Mouse (Mus musculus) forebrain, embryonic 13.5 days (tissue): ENCODE results near the gene Twist1. TPM values are rescaled to one million over a fixed set of nuclear protein-coding genes. Genes with fewer than 3 reads are reported as not detected.
A peak's percentile ranks its signal among the peaks of the same experiment; 100 is the strongest.

Experiments
- ATAC-seq: fragments of 200-750 bp; cut with Nextera tagmentation; 2 replicates; pipeline ENCODE4 v1.8.0; 2017
- H3K27ac ChIP-seq: fragments of 300-500 bp; sonication (generic); 2 replicates; pipeline ENCODE4 v1.5.1; 2015; ENCODE audit warnings: inconsistent platforms, mild to moderate bottlenecking, moderate library complexity
- H3K27me3 ChIP-seq: fragments of 300-500 bp; sonication (generic); 2 replicates; pipeline ENCODE4 v1.6.1; 2015; ENCODE audit warnings: mild to moderate bottlenecking, inconsistent platforms
- H3K36me3 ChIP-seq: fragments of 300-500 bp; sonication (generic); 2 replicates; pipeline ENCODE4 v1.6.1; 2015; ENCODE audit warnings: mild to moderate bottlenecking, inconsistent platforms; ENCODE audit not compliant: poor library complexity, severe bottlenecking
- H3K4me1 ChIP-seq: fragments of 300-500 bp; sonication (generic); 2 replicates; pipeline ENCODE4 v1.6.1; 2015; ENCODE audit warnings: inconsistent platforms
- H3K4me2 ChIP-seq: fragments of 300-500 bp; sonication (generic); 2 replicates; pipeline ENCODE4 v1.6.1; 2015; ENCODE audit warnings: inconsistent platforms, mild to moderate bottlenecking, moderate library complexity
- H3K4me3 ChIP-seq: fragments of 300-500 bp; sonication (generic); 2 replicates; pipeline ENCODE4 v1.5.1; 2015; ENCODE audit warnings: mild to moderate bottlenecking, inconsistent platforms
- H3K9ac ChIP-seq: fragments of 300-500 bp; sonication (generic); 2 replicates; pipeline ENCODE4 v1.6.1; 2015; ENCODE audit warnings: mild to moderate bottlenecking, inconsistent platforms
- H3K9me3 ChIP-seq: fragments of 300-500 bp; sonication (generic); replicated peaks from 2 replicates; pipeline ENCODE4 v1.6.1; 2016; ENCODE audit warnings: inconsistent platforms
- WGBS: fragments of 180-500 bp; shearing (Covaris S2); methylation state at CpG from one replicate; pipeline ENCODE4 v1.1.7; 2015; 5-methylcytosine and 5-hydroxymethylcytosine counted together
- polyA plus RNA-seq: library from polyadenylated mRNA; unstranded; fragments of >200 nt; fragmentation: Nextera tagmentation; extraction: Ambion mirVana; gene quantifications from 2 replicates; pipeline ENCODE4 v1.2.1, GENCODE M21; 2015

The Twist1 gene
- polyA plus RNA-seq, 1 experiment from 2014 or later, result 0.62 TPM

DNA sequence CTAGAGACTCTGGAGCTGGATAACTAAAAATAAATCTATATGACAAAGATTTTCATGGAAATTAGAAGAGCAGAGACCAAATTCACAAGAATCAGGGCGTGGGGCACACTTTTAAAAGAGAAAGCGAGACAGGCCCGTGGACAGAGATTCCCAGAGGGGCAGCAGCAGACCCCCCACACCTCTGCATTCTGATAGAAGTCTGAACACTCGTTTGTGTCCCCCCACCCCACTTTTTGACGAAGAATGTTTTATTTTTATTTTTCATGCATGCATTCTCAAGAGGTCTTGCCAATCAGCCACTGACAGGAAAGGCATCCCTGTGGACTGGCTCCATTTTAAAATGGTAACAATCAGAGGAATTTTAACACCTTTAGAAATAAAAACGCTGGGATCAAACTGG, 1.7 kb downstream of the Twist1 start:
- 2% methylated on average over 6 of the region's 6 CpGs for WGBS
- H3K9me3 ChIP-seq, result no peaks in the 10 kb centered on the region
- peaks cover 94% of the 10 kb centered on the region for H3K27me3 ChIP-seq
- H3K4me3 ChIP-seq, result no peak overlapping the region
- no peak for ATAC-seq
- H3K9ac ChIP-seq, result no peak overlapping the region
- peaks cover 21% of the 10 kb centered on the region for H3K4me1 ChIP-seq
- H3K4me2 ChIP-seq, result no peak overlapping the region
- no peaks in the 10 kb centered on the region for H3K36me3 ChIP-seq
- H3K27ac ChIP-seq, result no peak overlapping the region

- H3K4me1 ChIP-seq, result peaks cover 21% of the 10 kb centered on the region
- 2% methylated on average over 3 of the region's 3 CpGs for WGBS
- peaks cover 95% of the 10 kb centered on the region for H3K27me3 ChIP-seq
- no peaks in the 10 kb centered on the region for H3K36me3 ChIP-seq
- H3K9ac ChIP-seq, result no peak overlapping the region
- no peak for ATAC-seq
- H3K4me3 ChIP-seq, result no peak overlapping the region
- no peak overlapping the region for H3K27ac ChIP-seq
- no peaks in the 10 kb centered on the region for H3K9me3 ChIP-seq
- no peak overlapping the region for H3K4me2 ChIP-seq
These were observed 2.4 kb downstream of the Twist1 start for GRCm38 (mm10) chr12:33959846-33960245.

GRCm38 (mm10) chr12:33961013-33961412, 3.5 kb downstream of the Twist1 start:
- 9% methylated on average over 5 of the region's 5 CpGs for WGBS
- H3K4me2 ChIP-seq, result no peak overlapping the region
- H3K9ac ChIP-seq, result no peak overlapping the region
- H3K9me3 ChIP-seq, result no peaks in the 10 kb centered on the region
- ATAC-seq, result no peak
- no peaks in the 10 kb centered on the region for H3K36me3 ChIP-seq
- peaks cover 21% of the 10 kb centered on the region for H3K4me1 ChIP-seq
- H3K4me3 ChIP-seq, result no peak overlapping the region
- H3K27me3 ChIP-seq, result peaks cover 94% of the 10 kb centered on the region
- H3K27ac ChIP-seq, result no peak overlapping the region

GRCm38 (mm10) chr12:33962118-33962772, 4.8 kb downstream of the Twist1 start:
- Histone ChIP-seq H3K4me3 (no peak overlapping the region), H3K4me1 (peaks cover 23% of the 10 kb centered on the region), H3K27me3 (peaks cover 94% of the 10 kb centered on the region), H3K9ac (no peak overlapping the region), H3K27ac (no peak overlapping the region), H3K4me2 (peak overlapping the region; percentile 10; the same call in 1 of the 2 replicates), H3K36me3 (no peaks in the 10 kb centered on the region), H3K9me3 (no peaks in the 10 kb centered on the region)
- WGBS, result 2% methylated on average over 17 of the region's 17 CpGs
- no peak for ATAC-seq

GRCm38 (mm10) chr12:33962773-33963130, 5.3 kb downstream of the Twist1 start:
- Histone ChIP-seq H3K4me1 (peaks cover 23% of the 10 kb centered on the region), H3K9me3 (no peaks in the 10 kb centered on the region), H3K36me3 (no peaks in the 10 kb centered on the region), H3K9ac (no peak overlapping the region), H3K4me2 (no peak overlapping the region), H3K4me3 (no peak overlapping the region), H3K27ac (no peak overlapping the region), H3K27me3 (peaks cover 94% of the 10 kb centered on the region)
- no peak for ATAC-seq
- WGBS, result 2% methylated on average over 9 of the region's 9 CpGs

DNA sequence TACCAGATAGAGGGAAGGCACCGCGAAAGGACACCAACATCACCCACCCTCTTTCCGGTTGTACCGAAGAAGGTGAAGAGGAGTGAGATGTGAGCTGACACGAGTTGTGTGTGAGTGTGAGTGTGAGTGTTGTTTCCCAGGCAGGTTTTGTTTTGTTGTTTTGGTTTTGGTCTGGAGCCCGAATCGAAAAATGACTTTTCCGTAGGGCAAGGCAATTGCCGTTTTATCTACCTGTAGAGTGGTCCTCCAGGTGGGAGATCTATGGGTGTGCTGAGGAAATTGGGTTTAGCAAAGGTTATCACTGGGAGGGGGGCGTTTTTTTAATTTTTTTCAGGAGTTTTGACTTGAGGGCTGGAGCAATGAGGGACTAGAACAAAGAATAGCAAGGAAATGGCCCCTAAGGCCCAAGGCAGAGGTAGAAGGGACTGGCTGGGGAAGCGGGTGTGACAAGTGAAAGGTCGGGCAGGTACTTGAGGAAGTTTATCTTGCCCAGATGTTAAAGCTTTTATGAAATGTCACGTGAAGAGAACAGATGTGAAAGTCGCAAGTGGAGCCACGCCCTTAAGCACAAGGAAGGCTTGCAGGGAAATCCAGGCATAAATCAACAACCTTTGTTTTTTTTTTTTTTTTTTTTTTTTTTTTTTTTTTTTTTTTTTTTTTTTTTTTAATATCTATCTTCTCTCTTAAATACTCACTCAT, 6.3 kb downstream of the Twist1 start:
- H3K9ac ChIP-seq, result no peak overlapping the region
- H3K36me3 ChIP-seq, result no peaks in the 10 kb centered on the region
- peaks cover 94% of the 10 kb centered on the region for H3K27me3 ChIP-seq
- ATAC-seq, result no peak
- no peak overlapping the region for H3K27ac ChIP-seq
- no peak overlapping the region for H3K4me3 ChIP-seq
- WGBS, result 2% methylated on average over 15 of the region's 15 CpGs
- no peak overlapping the region for H3K4me2 ChIP-seq
- peaks cover 22% of the 10 kb centered on the region; the same call in 1 of the 2 replicates for H3K4me1 ChIP-seq
- H3K9me3 ChIP-seq, result no peaks in the 10 kb centered on the region

DNA sequence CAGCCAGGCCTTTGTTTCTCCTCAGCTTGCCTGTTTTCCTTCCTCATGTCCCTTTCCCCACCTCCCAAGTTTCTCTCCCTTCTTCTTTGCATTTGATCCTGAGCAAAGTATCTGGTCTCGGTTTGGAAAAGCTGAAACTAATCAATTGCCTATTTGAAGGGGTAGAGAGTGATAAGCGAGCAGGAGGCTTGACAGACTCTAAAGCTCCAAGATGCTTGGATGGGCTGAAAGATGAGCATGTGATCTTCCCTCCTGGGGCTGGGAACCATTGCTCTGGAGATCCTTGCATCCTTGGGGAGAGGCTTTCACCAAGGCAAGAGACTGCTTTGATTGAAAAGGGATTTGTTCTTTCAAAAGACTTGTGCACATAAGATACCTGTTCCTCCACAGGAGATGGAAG, 7.0 kb downstream of the Twist1 start:
- Histone ChIP-seq H3K4me3 (no peak overlapping the region), H3K36me3 (no peaks in the 10 kb centered on the region), H3K27me3 (peaks cover 94% of the 10 kb centered on the region), H3K27ac (no peak overlapping the region), H3K9ac (no peak overlapping the region), H3K4me2 (no peak overlapping the region), H3K9me3 (no peaks in the 10 kb centered on the region), H3K4me1 (peaks cover 22% of the 10 kb centered on the region; the same call in 1 of the 2 replicates)
- ATAC-seq, result no peak
- 3% methylated on average over 2 of the region's 2 CpGs for WGBS

DNA sequence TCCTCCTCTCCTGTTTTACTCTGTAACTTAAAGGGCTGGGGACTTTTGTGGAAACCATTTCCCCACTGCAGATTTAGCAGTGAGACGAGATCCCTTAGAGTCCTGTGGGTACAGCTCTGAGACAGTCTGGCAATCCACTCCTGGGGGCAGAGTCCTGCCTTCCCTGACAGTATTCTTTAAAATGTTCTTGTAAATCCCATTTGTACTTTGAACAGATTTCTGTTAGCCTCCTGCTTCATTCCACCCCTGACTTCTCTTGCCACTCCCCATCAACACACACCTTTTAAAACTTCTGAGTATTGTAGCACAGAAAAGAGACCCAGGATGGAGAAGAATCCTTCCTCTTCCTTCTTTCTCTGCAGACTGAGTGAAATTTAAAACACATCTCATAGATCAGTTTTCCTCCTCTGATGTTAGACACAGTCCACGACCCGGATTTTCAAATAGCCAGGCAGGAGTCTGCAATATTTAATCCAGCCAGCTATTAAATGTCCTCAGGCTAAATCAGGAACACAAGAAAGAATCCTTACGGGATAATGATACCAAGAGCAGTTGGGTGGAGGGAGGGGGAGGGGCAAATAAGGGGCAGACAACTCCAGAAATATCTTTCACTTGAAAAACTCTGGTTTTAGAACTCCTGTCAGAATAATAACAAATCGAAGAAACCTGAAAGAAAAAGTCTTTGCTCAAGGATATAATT, 8.3 kb downstream of the Twist1 start:
- Histone ChIP-seq H3K4me3 (no peak overlapping the region), H3K9me3 (no peaks in the 10 kb centered on the region), H3K27me3 (peaks cover 97% of the 10 kb centered on the region), H3K27ac (no peak overlapping the region), H3K4me1 (peaks cover 22% of the 10 kb centered on the region; the same call in 1 of the 2 replicates), H3K36me3 (no peaks in the 10 kb centered on the region), H3K4me2 (no peak overlapping the region), H3K9ac (no peak overlapping the region)
- WGBS, result 2% methylated on average over 5 of the region's 5 CpGs
- no peak for ATAC-seq

DNA sequence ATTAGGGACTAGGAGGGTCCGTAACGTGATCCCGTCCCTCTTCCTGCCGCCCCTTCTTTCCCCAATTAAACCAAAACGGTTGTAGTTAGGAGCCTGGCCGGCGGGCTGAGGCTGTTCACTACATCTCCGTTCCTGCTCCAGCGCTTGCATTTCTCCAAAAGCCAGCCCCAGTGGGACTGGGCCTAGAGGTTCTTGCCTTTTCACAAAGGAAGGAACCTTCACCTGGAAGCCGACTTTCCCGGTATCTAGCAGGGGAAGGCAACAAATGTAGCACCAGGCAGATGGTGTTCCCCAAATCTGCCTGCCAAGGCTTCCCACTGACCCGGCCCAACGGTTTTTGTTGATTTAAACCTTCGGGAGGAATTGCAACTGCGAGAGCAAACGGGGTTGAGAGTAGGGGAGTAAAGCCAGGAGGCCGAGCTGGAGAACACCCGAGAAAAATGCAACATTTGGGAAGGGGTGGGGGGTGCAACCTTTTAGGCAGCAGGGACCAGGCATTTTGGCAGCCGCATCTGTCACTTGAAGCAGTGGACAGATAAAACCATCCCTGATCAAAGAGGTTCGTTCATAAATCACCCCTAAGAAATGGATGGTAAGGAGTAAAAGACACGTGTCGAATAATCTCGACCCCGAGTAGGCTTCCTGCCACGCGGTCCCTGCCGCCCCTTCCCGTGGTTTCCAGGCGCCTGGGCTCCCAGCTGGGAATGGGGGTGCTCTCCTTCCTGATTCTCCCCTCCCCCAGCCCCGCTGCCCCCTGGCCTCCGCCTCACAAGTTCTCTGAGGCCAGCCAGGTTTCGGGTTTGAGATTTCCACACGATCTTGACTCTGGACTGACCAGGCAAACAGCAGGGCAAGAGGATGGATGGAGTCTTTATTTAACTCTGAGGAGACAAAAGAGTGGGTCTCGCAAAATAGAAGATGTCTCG, 9.3 kb downstream of the Twist1 start:
- peaks cover 22% of the 10 kb centered on the region; the same call in 1 of the 2 replicates for H3K4me1 ChIP-seq
- WGBS, result under 1% methylated on average over 35 of the region's 35 CpGs
- ATAC-seq, result no peak
- peaks cover 97% of the 10 kb centered on the region for H3K27me3 ChIP-seq
- peak overlapping the region; percentile 23 for H3K4me2 ChIP-seq
- no peak overlapping the region for H3K9ac ChIP-seq
- H3K9me3 ChIP-seq, result no peaks in the 10 kb centered on the region
- peak overlapping the region; percentile 13 for H3K4me3 ChIP-seq
- H3K27ac ChIP-seq, result no peak overlapping the region
- no peaks in the 10 kb centered on the region for H3K36me3 ChIP-seq

- no peaks in the 10 kb centered on the region for H3K36me3 ChIP-seq
- no peak overlapping the region for H3K9ac ChIP-seq
- peaks cover 95% of the 10 kb centered on the region for H3K27me3 ChIP-seq
- H3K4me3 ChIP-seq, result no peak overlapping the region
- peaks cover 22% of the 10 kb centered on the region; the same call in 1 of the 2 replicates for H3K4me1 ChIP-seq
- no peak overlapping the region for H3K27ac ChIP-seq
- peak; percentile 60 for ATAC-seq
- H3K4me2 ChIP-seq, result peak overlapping the region; percentile 23
- WGBS, result under 1% methylated on average over 21 of the region's 21 CpGs
- no peaks in the 10 kb centered on the region for H3K9me3 ChIP-seq
These were observed 10.0 kb downstream of the Twist1 start for GRCm38 (mm10) chr12:33967514-33967913.

- Histone ChIP-seq H3K36me3 (no peaks in the 10 kb centered on the region), H3K9ac (no peak overlapping the region), H3K27me3 (peaks cover 95% of the 10 kb centered on the region), H3K9me3 (no peaks in the 10 kb centered on the region), H3K4me2 (no peak overlapping the region), H3K4me3 (0 out of 2 replicates have a peak overlapping the region, but pooled peaks have one; percentile 9), H3K4me1 (peaks cover 22% of the 10 kb centered on the region; the same call in 1 of the 2 replicates), H3K27ac (no peak overlapping the region)
- WGBS, result under 1% methylated on average over 37 of the region's 37 CpGs
- ATAC-seq, result 0 out of 2 replicates have a peak, but pooled peaks have one; percentile 34
These were observed 10.8 kb downstream of the Twist1 start for GRCm38 (mm10) chr12:33968041-33968897.
